Mouse (Mus musculus) CH12.LX (cell line): ENCODE measurements around the gene Grsf1. TPM values are rescaled to one million over a fixed set of nuclear protein-coding genes. Genes with fewer than 3 reads are reported as not detected.

Source experiments
- DNase-seq: peaks from one replicate; pipeline ENCODE4 v3.0.0-alpha.2; 2013; ENCODE audit errors: extremely low read depth
- H3K27ac ChIP-seq: 2 replicates; pipeline ENCODE4 v1.5.1; 2012; ENCODE audit warnings: low read depth, mild to moderate bottlenecking, control low read depth, moderate library complexity; ENCODE audit not compliant: insufficient read depth
- H3K27me3 ChIP-seq: replicated peaks from 2 replicates; pipeline ENCODE3; 2012; ENCODE audit warnings: inconsistent platforms
- H3K36me3 ChIP-seq, 2 experiments: replicated peaks in 1 of 2; 2 replicates each; pipeline versions ENCODE3 to v1.6.1; 2012; ENCODE audit warnings: inconsistent platforms in 1 of 2, low read length in 1 of 2, mild to moderate bottlenecking in 1 of 2, mixed read lengths in 1 of 2, moderate library complexity in 1 of 2; ENCODE audit not compliant: control insufficient read depth in 1 of 2, insufficient read depth in 1 of 2
- H3K4me1 ChIP-seq, 2 experiments: 2 replicates each; pipeline ENCODE4 v1.6.1; 2012; ENCODE audit warnings: inconsistent platforms in 1 of 2, moderate library complexity in 1 of 2; ENCODE audit not compliant: insufficient read depth in 2 of 2, control insufficient read depth in 1 of 2
- H3K4me2 ChIP-seq: 2 replicates; pipeline ENCODE4 v1.6.1; 2012; ENCODE audit warnings: low read depth, mild to moderate bottlenecking, control low read depth; ENCODE audit not compliant: poor library complexity, insufficient read depth, severe bottlenecking
- H3K4me3 ChIP-seq, 3 experiments: fragments of 150-350 bp in 1 of 3; sonication (generic) in 1 of 3; replicated peaks in 1 of 3; 2 replicates each; pipeline versions ENCODE3 to v1.5.1; 2011 to 2012; ENCODE audit warnings: low read depth in 2 of 3, low read length in 2 of 3, mild to moderate bottlenecking in 2 of 3, moderate library complexity in 2 of 3, control low read depth in 1 of 3, improper control_type of control experiment in 1 of 3, inconsistent platforms in 1 of 3, mixed read lengths in 1 of 3; ENCODE audit not compliant: poor library complexity in 1 of 3
- H3K79me2 ChIP-seq: replicated peaks from 2 replicates; pipeline ENCODE4 v1.6.1; 2012; ENCODE audit warnings: mild to moderate bottlenecking, moderate library complexity; ENCODE audit not compliant: control insufficient read depth, poor library complexity, insufficient read depth, severe bottlenecking; ENCODE audit errors: extremely low read depth
- H3K9ac ChIP-seq: 2 replicates; pipeline ENCODE4 v1.6.1; 2012; ENCODE audit warnings: low read depth, mild to moderate bottlenecking, control low read depth, moderate library complexity; ENCODE audit not compliant: insufficient read depth
- H3K9me3 ChIP-seq: replicated peaks from 2 replicates; pipeline ENCODE3; 2012; ENCODE audit warnings: low read length, inconsistent platforms, mixed read lengths
- BHLHE40 ChIP-seq: IDR thresholded peaks from 2 replicates; pipeline ENCODE4 v1.6.1; 2011; ENCODE audit warnings: mild to moderate bottlenecking, low read depth, low read length, improper control_type of control experiment
- CHD1 ChIP-seq: IDR thresholded peaks from 2 replicates; pipeline ENCODE4 v1.6.1; 2012; ENCODE audit warnings: low read depth, low read length, improper control_type of control experiment, inconsistent platforms
- CHD2 ChIP-seq: IDR thresholded peaks from 2 replicates; pipeline ENCODE4 v1.6.1; 2011; ENCODE audit warnings: low read length, improper control_type of control experiment
- CTCF ChIP-seq, 2 experiments: IDR thresholded peaks in 1 of 2; conservative IDR thresholded peaks in 1 of 2; 2 replicates each; pipeline ENCODE4 v1.5.1; 2011 to 2012; ENCODE audit warnings: low read depth in 2 of 2, low read length in 2 of 2, improper control_type of control experiment in 1 of 2, inconsistent platforms in 1 of 2, mild to moderate bottlenecking in 1 of 2, moderate library complexity in 1 of 2
- E2F4 ChIP-seq: IDR thresholded peaks from 2 replicates; pipeline ENCODE4 v1.6.1; 2011; ENCODE audit warnings: low read depth, low read length, improper control_type of control experiment; ENCODE audit not compliant: insufficient replicate concordance
- EP300 ChIP-seq: IDR thresholded peaks from 2 replicates; pipeline ENCODE4 v1.6.1; 2011; ENCODE audit warnings: low read length, improper control_type of control experiment
- GABPA ChIP-seq: IDR thresholded peaks from 2 replicates; pipeline ENCODE4 v1.6.1; 2012; ENCODE audit warnings: low read depth, low read length, improper control_type of control experiment, inconsistent platforms; ENCODE audit not compliant: insufficient replicate concordance
- IRF4 ChIP-seq: IDR thresholded peaks from 2 replicates; pipeline ENCODE4 v1.6.1; 2014; ENCODE audit warnings: low read depth, mild to moderate bottlenecking, inconsistent platforms, low read length, improper control_type of control experiment
- KAT2A ChIP-seq: IDR thresholded peaks from 2 replicates; pipeline ENCODE4 v1.6.1; 2012; ENCODE audit warnings: low read length, improper control_type of control experiment, inconsistent platforms; ENCODE audit not compliant: insufficient replicate concordance
- MAFK ChIP-seq: IDR thresholded peaks from 2 replicates; pipeline ENCODE4 v1.6.1; 2011; ENCODE audit warnings: low read length, improper control_type of control experiment; ENCODE audit not compliant: insufficient replicate concordance
- MAX ChIP-seq: IDR thresholded peaks from 2 replicates; pipeline ENCODE4 v1.6.1; 2011; ENCODE audit warnings: low read length, improper control_type of control experiment
- MAZ ChIP-seq: IDR thresholded peaks from 2 replicates; pipeline ENCODE4 v1.6.1; 2012; ENCODE audit warnings: low read depth, mild to moderate bottlenecking, inconsistent platforms, low read length, improper control_type of control experiment, moderate library complexity
- PAX5 ChIP-seq: IDR thresholded peaks from 2 replicates; pipeline ENCODE4 v1.6.1; 2012; ENCODE audit warnings: low read length, inconsistent platforms, mixed read lengths
- POLR2AphosphoS2 ChIP-seq: IDR thresholded peaks from 2 replicates; pipeline ENCODE4 v1.6.1; 2011; ENCODE audit warnings: low read depth, low read length, improper control_type of control experiment
- SIN3A ChIP-seq: IDR thresholded peaks from 2 replicates; pipeline ENCODE4 v1.6.1; 2012; ENCODE audit warnings: low read length, improper control_type of control experiment, inconsistent platforms
- SMC3 ChIP-seq: IDR thresholded peaks from 2 replicates; pipeline ENCODE4 v1.6.1; 2011; ENCODE audit warnings: low read depth, low read length, improper control_type of control experiment
- TBP ChIP-seq: conservative IDR thresholded peaks from 2 replicates; pipeline ENCODE4 v1.6.1; 2011; ENCODE audit warnings: low read depth, low read length, improper control_type of control experiment
- UBTF ChIP-seq: IDR thresholded peaks from 2 replicates; pipeline ENCODE4 v1.6.1; 2012; ENCODE audit warnings: low read depth, mild to moderate bottlenecking, inconsistent platforms, low read length, improper control_type of control experiment, moderate library complexity
- USF2 ChIP-seq: conservative IDR thresholded peaks from 2 replicates; pipeline ENCODE4 v1.6.1; 2011; ENCODE audit warnings: low read depth, low read length, improper control_type of control experiment
- ZC3H11A ChIP-seq: IDR thresholded peaks from 2 replicates; pipeline ENCODE4 v1.6.1; 2012; ENCODE audit warnings: low read depth, mild to moderate bottlenecking, inconsistent platforms, low read length, improper control_type of control experiment
- ZKSCAN1 ChIP-seq: IDR thresholded peaks from 2 replicates; pipeline ENCODE4 v1.6.1; 2012; ENCODE audit warnings: low read depth, inconsistent platforms, low read length, improper control_type of control experiment, borderline replicate concordance
- ZMIZ1 ChIP-seq: IDR thresholded peaks from 2 replicates; pipeline ENCODE4 v1.6.1; 2012; ENCODE audit warnings: low read depth, mild to moderate bottlenecking, inconsistent platforms, low read length, improper control_type of control experiment
- ZNF384 ChIP-seq: IDR thresholded peaks from 2 replicates; pipeline ENCODE4 v1.6.1; 2012; ENCODE audit warnings: low read depth, low read length, improper control_type of control experiment, inconsistent platforms
- dilution Hi-C: fragments of 300-500 bp; cut with MboI; formaldehyde crosslinking; loops from 2 replicates; pipeline ENCODE4 v1.14.3; 2020; ENCODE audit warnings: low sequenced_read_pairs; ENCODE audit not compliant: extremely low pct_unique_long_range_greater_than_20kb, extremely low pct_ligation_motif_present
- in situ Hi-C: fragments of 300-500 bp; cut with MboI; formaldehyde crosslinking; loops from 3 replicates; pipeline ENCODE4 v1.14.3; 2019; ENCODE audit warnings: low sequenced_read_pairs, low pct_ligation_motif_present, low pct_unique_long_range_greater_than_20kb, mixed read lengths
- polyA plus RNA-seq: library from polyadenylated mRNA; unstranded; fragments of >175 nt; gene quantifications from 2 replicates; pipeline ENCODE4 v1.2.1, GENCODE M21; 2012; ENCODE audit warnings: low read depth; ENCODE audit not compliant: insufficient read length
- total RNA-seq, 2 experiments: library from RNA; depleted of rRNA; stranded (reverse); fragments of 300-350 nt in 1 of 2; fragments of >200 nt in 1 of 2; gene quantifications; 2 replicates each; pipeline ENCODE4 v1.2.3; 2012 to 2014

Gene Grsf1
- total and polyA plus RNA-seq, 3 experiments: 56.8 to 109 (median 100) TPM

GRCm38 (mm10) chr5:88649250-88650173 is 26.5 kb downstream of the Grsf1 start:
- H3K79me2 ChIP-seq: no peaks in the 10 kb centered on the region
- H3K9ac ChIP-seq: no peak overlapping the region
- no peak for TF ChIP-seq ZMIZ1
- TF ChIP-seq MAZ: no peak
- TF ChIP-seq USF2: no peak
- no peak for TF ChIP-seq SMC3
- H3K4me3 ChIP-seq: no peak overlapping the region
- H3K4me1 ChIP-seq: no peaks in the 10 kb centered on the region
- peaks cover 45 to 88% of the 10 kb centered on the region in 2 experiments for H3K36me3 ChIP-seq
- dilution Hi-C loops (no loop called here), in situ Hi-C loops (no loop called here)
- no peaks in the 10 kb centered on the region for H3K9me3 ChIP-seq
- no peak for DNase-seq
- H3K27ac ChIP-seq: no peak overlapping the region
- no peaks in the 10 kb centered on the region for H3K27me3 ChIP-seq
- no peak overlapping the region for H3K4me2 ChIP-seq

GRCm38 (mm10) chr5:88645405-88645804 is 30.6 kb downstream of the Grsf1 start:
- H3K9ac ChIP-seq: no peak overlapping the region
- no peaks in the 10 kb centered on the region for H3K79me2 ChIP-seq
- H3K9me3 ChIP-seq: no peaks in the 10 kb centered on the region
- no peak overlapping the region for H3K4me2 ChIP-seq
- no peaks in the 10 kb centered on the region for H3K27me3 ChIP-seq
- DNase-seq: no peak
- dilution Hi-C loops (no loop called here), in situ Hi-C loops (no loop called here)
- H3K36me3 ChIP-seq: peaks cover 59 to 94% of the 10 kb centered on the region in 2 experiments
- TF ChIP-seq MAZ (no peak), EP300 (no peak), E2F4 (no peak), UBTF (no peak), PAX5 (no peak), IRF4 (no peak), KAT2A (no peak), ZC3H11A (no peak), SIN3A (no peak), CHD2 (no peak), MAFK (no peak), BHLHE40 (no peak), ZKSCAN1 (no peak), ZNF384 (no peak), CHD1 (no peak), TBP (no peak), CTCF (conservative IDR thresholded peaks at IDR 0.05 in 1 of 2, IDR thresholded peaks at IDR 0.05 in 1 of 2; ENCODE audit: low read depth in 2 of 2, low read length in 2 of 2) (no peak), MAX (no peak), POLR2AphosphoS2 (no peak), GABPA (no peak)
- H3K27ac ChIP-seq: no peak overlapping the region
- no peak overlapping the region for H3K4me3 ChIP-seq
- H3K4me1 ChIP-seq: no peaks in the 10 kb centered on the region
